Mouse (Mus musculus): ENCODE measurements at regions not wholly inside any gene's neighbourhood (a gene's known extent, or its start where the extent isn't known, plus 50 kb on each side); places are given as distances from the start of the nearest gene placed in this dataset.
A peak's percentile ranks its signal among the peaks of the same experiment; 100 is the strongest.

DNA sequence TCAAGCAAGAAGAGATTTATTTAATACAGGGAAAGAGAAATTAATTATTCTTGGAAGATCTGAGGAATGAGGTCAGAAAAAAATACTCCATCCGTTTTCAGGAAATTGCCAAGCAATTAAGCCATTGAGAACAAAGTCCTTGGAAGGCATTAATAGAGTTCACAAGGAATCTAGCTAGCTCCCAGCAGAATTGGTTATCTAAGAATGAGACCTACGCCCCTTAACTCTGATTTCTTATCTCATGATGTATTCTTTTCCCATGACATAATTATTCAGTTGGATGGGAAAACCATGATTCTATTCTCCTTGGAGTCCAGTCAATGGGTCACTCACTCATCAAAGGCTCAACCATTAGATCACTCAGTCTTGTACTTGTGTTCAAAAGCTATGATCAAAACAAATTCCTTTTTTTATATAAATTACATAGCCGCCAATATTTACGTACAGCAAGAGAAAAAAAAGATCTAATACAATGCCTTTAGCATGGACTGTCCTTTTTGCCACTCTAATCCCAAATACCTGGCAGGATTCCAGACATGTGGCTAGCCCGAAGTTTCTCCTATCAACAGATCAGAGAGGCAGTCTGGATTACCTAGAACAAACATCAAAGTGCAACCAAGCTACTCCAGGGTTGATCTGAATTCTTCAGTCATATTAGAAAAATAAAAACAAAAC, 213.3 kb downstream of the Galc start:
- no peak for DNase-seq (ENCODE audit: extremely low spot score in 1 of 2, low spot score in 1 of 2)

DNA sequence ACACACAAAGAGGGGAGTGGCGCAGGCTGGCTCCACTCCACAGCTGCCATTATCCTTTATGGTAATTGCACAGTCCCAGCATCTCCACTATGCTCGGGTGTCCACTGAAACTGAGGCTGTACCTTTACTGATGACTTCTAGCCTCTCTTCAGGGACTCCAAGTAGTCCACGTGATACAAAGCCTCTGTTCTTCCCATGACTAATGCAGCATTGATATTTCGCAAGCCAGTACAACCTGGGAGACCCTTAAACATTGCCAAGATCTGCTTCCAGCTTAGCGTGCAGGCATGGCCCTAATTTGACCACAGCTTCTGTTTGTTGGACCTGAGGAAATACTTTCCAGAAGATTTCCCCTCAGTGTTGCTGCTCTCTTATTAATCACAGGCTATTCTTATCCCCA, 215.8 kb downstream of the Galc start:
- DNase-seq (ENCODE audit: extremely low spot score in 1 of 2, low spot score in 1 of 2), result no peak

DNA sequence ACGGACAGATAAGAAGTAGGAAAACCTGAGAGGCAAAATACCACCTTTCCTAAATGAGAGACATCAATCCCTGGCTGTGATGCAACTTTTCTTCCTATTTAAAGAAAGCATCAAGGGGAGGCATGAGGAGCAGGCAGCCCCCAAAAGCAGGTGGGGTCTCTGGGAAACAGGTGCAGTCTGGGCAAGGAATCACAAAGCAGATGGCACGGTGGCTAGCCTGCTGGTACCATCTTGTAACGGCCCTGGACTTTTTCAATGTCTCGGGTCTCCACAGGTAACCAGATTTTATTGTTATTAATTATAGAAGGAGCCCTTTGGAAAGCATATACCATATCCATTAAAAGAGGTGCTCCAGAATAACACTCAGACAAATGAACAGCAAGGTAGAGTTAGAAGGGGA, 219.6 kb downstream of the Galc start:
- no peak for DNase-seq (ENCODE audit: extremely low spot score in 1 of 2, low spot score in 1 of 2)

DNA sequence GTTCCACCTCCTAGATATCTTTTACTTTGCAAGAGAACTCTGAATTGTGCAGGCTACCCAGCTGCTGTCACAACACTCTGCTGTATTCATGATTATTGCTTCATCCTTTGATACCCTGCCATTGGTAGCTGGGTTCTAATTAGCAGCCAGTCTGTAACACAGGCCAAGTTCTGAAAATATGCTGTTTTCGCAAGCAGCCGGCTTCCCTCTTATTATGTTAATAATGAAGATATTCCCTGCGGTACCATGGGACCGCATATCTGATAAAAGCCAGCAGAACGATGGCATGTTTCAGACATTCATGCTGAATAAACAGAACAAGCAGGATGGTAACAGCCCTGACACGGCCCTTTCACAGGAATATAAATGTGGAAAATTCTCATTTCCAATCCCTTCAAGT, 235.6 kb downstream of the Galc start:
- DNase-seq (ENCODE audit: extremely low spot score in 1 of 2, low spot score in 1 of 2), result no peak

DNA sequence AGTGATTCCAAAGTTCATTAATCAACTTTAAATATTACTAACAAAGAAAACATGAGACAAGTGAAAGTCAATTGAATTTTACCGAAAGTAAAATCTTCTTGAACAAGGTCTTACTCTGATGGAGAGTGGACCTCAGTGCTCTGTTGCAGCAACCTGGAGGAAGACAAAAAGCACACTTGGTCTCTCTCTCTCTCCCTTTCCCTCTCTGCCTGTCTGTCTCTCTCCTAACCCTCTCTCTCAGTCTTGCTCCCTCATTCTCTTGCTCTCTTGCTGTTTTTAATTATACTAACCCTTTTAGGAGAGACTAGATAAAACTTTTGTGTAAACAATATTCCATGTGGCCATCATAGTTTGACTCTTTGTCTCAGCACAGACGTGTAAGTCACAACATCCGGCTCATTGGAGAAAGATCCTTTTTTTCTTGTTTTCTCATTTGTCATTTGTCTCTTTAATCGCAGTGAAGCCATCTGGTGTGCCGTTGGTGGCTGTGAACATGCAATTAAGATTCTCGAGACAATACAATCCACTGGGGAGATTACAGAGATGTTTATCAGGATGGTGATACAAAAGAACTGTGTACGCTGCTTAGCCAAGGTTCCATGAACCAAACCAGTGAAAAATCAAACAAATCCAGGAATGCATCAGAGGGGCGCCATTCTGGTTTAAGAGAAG, 244.5 kb downstream of the Galc start:
- DNase-seq (ENCODE audit: extremely low spot score in 1 of 2, low spot score in 1 of 2), result no peak

DNA sequence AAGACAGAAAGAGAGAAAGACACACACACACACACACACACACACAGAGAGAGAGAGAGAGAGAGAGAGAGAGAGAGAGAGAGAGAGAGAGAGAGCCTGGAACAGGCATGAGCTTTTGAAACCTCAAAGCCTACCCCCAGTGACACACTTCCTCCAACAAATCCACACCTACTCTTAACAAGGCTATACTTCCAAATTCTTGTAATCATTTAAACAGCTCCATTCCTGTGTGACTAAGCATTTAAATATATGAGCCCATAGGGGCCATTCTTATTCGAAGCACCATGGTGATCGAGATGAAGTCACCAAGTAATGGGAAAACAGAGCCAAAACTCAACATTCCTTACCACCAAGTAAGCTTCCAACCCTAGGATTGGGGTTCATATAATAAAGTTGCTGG, 250.1 kb downstream of the Galc start:
- no peak for DNase-seq (ENCODE audit: extremely low spot score in 1 of 2, low spot score in 1 of 2)

DNA sequence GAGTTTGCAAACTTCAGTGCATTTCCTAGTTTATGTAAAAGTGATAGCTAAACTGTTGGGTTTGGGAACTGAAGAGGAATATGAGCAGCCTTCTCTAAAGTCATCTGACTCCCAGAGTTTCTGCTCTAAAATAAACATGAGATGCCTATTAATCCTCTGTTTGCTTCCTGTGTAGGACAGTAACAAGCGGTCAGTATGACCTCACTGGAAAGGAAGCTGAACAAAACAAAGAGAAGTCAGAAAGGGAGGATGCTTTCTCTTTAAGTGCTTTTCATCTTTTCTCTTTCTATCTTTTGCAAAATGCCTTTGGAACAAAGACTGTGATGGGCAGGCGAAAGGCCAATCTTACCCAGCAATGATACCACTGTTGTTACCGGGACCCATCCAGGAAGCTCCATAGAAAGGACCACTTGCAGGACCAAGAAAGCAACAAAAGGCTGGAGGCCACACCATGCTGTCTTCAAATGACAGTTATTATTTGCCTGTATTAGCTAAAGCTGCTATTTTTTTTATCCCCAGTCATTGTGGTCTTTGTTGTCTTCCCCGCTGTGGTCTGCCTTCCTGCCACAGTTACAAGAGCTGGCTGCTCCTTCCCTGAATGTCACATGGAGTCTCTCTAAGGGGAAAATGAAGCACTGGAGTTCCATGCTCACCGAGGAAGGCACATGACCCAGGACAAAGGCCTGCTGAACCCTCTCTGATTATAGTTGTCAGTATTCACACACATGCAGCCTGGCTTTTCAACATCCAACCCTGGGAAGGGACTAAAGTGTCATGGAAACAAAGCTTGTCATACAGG, 253.4 kb downstream of the Galc start:
- DNase-seq (ENCODE audit: extremely low spot score in 1 of 2, low spot score in 1 of 2), result no peak

DNA sequence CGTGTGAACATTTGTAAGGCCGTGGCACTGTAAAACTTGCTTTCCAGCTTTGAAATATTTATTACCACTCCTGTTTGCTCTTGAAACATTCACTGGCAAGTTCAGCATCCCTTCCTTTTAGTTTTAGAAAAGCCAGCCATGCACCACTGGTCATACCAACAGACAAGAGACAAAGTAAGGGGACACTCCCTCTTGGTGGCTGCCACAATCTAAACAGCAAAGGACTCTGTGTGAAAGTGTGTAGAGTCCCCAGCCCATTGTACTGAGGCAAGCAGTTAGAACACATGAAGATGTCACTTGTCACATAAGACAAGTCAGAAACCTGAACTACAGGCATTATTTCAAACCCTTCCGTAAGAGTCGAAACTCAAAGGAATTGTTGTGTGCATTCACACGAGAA, 257.0 kb downstream of the Galc start:
- DNase-seq (ENCODE audit: extremely low spot score in 1 of 2, low spot score in 1 of 2), result no peak

DNA sequence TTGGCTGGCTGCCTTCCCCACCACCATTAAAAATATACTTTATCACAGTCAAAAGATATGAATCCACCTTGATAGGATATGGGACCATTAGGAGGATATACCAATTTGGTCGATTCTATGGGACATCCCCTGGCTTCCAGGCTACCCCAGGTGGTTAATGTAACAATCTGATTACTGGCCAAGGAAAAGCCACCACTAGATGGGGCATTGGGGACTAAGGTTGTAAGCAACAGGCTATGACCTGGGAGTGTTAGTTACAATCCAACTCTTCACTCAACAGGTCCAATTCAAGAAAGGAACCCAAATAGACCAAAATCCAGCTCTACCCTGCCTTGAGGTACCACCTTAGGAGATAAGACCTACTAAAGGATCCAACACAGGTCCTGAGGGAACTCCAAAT, 264.4 kb downstream of the Galc start:
- DNase-seq (ENCODE audit: extremely low spot score in 1 of 2, low spot score in 1 of 2), result no peak

DNA sequence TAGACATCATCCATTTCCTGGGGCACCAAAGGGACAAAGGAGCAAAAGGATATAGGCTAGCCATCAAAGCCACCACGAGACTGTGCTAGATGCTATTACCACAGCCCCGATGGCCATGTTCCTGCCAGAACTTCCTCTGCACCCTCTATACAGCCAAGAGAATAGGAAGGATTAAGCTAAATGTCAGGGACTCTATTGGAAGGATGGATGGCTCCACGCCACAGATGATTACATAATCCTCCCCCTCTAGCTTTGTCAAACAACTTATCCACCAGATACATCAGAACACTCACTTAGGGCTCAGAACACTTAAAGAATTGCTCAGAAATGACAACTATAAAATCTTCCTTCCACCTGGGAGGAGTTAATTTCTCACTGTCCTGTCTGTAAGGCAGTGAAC, 265.3 kb downstream of the Galc start:
- DNase-seq (ENCODE audit: extremely low spot score in 1 of 2, low spot score in 1 of 2), result no peak

DNA sequence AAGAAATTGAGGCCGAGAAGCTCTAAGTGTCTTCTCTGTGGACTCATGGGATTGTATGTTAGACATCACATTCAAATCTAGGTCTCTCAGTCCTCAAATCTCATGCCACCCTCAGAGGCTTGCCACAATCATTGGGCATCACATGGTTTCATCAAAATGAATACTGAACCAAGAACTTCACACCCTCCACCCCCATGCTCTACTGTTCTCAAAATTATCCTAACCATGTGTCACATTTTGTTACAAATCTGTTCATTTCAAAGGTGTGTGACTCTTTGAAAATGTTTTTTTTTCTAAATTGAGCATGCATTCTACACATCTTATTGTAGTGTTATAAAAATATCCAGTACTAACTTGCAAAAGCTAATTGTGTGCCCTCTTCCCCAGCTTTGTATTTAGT, 275.9 kb downstream of the Galc start:
- DNase-seq (ENCODE audit: extremely low spot score in 1 of 2, low spot score in 1 of 2), result no peak

DNA sequence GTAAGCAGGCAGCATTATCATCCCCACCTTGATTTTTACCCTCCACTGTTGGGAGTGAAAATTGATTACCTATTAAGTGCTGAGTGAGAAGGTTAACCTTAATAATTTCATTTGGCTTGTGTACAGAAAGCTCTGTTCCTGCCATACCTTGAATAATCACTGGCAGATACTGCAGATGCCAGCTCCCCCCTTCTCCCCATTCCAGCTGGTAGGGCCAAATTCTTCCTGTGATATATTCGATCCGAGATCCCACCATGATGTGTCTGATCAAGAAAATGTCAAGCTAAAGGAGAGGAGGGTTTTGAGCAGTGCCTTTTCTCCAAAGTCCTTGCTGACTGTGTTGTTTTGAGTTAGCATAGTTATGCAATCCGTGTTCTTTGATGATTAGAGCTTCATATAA, 280.6 kb downstream of the Galc start:
- DNase-seq (ENCODE audit: extremely low spot score in 1 of 2, low spot score in 1 of 2), result no peak

DNA sequence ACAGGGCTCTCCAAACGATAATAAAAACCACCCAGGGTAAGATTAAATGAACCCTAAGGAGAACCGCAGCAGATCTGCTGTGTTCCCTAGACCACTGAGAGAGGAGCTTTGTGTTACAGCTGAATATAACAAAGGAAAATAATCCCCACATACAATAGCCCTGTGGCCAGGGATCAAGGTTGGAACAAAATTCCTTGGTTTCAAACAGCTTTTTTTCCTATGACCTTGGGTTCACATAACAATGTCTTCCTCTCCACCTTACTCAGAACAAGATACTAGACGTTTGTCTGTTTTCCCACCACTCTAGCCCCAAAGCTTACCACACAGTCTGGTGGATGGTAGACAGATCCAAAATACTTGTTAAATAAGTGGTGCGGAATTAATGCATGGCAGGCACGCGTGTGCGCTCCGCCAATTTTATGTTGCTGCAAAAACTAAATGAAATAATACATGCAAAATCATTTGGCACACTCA, 281.0 kb downstream of the Galc start:
- DNase-seq (ENCODE audit: extremely low spot score in 1 of 2, low spot score in 1 of 2), result no peak

DNA sequence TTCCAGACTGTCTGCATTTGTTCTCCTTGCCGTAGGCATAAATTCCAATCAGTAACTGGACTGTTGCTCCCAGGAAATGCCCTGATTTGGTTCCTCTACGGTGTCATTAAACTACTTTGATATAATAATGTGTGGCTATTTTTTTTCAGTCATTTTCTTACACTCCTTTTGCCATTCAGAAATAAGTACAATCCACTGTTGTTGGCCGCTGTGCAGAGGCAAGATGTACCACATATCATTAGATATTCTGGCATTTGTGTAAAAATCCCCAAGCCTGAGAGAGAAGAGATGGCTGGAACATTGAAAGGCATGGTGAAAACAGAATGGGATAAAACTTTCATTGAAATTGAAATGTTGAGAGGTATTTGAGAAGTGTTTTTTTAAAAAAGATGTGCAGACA, 281.6 kb downstream of the Galc start:
- no peak for DNase-seq (ENCODE audit: extremely low spot score in 1 of 2, low spot score in 1 of 2)

DNA sequence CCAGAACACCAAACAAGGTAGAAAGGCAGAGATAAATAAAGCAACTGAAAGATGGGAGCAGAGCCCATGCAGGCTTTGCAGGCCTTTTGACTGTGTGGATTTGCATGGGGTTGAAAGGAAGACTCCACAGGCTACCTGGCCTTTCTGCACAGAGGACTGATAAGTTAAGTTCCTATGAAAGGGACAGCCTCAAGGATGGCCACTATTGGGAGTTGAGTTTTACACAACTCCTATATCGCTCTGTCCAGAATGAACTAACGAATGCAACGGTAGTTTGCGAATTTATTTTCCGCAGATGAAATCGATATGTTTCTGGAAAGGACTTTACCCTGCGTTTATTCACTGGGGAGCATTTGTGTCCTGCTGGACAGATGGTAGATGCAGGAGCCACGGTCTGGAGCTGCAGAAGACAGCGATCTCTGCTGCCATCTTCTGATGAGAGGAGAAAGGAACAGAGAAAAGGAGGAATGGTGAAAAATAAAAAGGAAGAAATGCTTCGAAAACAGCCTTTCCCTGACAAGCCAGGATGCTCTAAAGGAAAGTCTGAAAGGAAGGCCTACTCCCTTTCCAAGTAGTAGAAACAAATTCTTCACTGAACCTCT, 285.2 kb downstream of the Galc start:
- peak; percentile 20 to 22 for DNase-seq (ENCODE audit: extremely low spot score in 1 of 2, low spot score in 1 of 2)

DNA sequence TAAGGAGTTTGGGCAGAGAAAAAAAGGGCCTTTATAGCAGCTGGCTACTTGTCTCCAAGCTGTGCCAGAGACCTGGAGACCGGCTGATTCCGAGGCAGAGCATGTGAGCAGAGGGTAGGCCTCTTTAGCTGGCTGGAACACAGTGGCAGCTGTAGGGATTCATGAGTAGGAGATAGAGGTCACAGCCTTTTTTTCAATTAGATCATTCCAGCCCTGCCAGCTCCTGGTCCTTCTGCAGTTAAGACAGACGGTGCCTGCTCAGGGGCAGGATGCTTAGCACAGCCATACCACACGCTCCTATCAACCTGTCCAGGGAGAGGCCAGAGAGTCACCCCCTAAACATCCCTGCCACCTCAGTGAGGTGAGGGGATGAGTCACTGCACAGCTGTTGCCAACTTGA, 302.1 kb downstream of the Galc start:
- no peak for DNase-seq (ENCODE audit: extremely low spot score in 1 of 2, low spot score in 1 of 2)

DNA sequence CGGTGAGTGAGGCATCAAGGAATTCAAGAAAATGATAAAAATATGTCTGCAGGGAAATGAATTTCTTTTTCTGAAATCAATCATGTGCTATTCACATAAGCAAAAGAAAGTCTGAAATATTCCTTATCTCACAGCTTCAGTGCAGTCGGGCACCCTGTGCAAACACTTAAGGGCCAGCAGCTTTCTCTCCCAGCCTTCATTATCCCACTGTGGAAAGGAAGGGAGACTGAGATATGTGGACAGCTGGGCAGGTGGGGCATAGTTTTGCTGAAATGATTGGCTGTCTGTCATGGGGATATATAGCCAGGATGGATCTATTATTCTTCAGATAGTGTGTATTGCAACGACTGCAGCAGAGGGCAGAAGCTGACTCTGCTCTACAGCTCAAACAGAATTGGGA, 305.9 kb downstream of the Galc start:
- DNase-seq (ENCODE audit: extremely low spot score in 1 of 2, low spot score in 1 of 2), result no peak

DNA sequence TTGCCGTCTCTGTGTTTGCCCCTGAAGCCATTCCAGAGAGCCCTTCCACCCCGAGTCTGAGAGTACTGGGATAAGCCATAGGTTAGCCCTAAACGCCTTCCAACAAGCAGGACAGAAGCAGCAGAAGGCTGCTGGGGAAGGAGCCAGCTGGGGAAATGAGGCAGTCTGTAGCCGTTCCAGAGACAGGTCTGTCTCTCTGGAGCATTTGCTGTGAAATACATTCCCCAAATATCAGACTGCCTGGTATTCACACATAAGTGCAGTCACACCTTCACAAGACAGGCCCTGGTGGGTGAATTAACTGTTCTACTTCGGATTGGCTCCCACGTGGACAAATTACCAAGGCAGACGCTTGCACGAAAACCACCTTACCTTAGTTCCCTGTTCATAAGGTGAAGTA, 307.1 kb downstream of the Galc start:
- no peak for DNase-seq (ENCODE audit: extremely low spot score in 1 of 2, low spot score in 1 of 2)

DNA sequence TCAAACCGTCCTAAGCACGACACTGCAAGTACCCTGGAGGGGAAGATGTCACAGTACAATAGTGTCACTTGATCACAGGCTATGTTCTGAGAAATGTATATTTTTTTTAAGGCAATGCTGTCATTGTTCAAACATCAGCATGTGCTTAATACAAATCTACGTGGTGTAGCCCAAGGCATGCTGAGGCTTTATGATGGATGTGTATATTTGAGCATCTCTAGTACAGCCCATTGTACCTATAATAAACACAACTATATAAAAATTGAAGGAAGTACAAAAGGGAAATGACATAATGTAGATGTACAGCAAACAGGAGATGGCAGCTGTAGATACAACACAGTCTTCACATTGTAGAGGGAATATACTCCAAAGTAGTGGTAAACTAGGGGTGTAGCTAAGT, 309.2 kb downstream of the Galc start:
- DNase-seq (ENCODE audit: extremely low spot score in 1 of 2, low spot score in 1 of 2), result no peak

DNA sequence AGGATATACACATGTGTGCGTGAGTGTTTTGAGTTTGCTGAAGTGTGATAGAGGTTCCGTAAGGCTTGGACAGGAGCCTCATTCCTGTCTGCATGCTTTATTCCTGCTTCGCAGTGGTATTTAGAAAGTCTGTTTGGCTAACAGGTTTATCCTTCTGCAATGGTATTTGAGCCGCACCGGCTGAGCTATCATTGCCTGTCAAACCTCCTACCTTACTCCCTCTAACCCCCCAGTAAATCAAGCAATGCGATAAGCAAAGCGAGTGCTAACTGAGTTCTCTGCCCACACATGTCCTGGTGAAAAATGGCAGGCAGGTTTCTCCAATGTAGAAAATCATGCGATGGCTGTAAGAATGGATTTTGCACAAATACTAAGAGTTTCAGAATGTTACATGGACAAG, 311.8 kb downstream of the Galc start:
- DNase-seq (ENCODE audit: extremely low spot score in 1 of 2, low spot score in 1 of 2), result no peak

DNA sequence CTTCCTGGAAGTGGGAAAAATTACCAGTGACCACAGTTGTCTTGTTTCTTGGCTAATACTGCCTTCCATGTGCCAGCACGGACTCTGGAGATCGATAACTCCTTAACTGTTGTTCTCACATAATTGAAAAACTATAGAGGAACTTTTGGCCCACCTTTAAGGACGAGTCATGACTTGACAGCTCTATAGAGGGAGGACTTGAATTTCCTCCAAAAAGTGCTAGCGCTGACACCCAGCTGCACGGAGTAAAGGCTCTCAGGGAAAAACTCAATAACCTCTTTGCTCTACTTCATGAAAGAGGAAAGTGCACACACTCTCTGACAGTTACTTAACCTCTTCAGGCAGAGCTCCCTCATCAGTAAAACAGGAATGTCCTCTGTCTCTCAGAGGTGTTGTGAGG, 320.9 kb downstream of the Galc start:
- DNase-seq (ENCODE audit: extremely low spot score in 1 of 2, low spot score in 1 of 2), result no peak

All from layer of hippocampus, postnatal 25 days (tissue).